Mouse (Mus musculus) embryo, embryonic 10 days (tissue): ENCODE measurements around the gene Nkx2-3.

Experiments
- DNase-seq: peaks from one replicate; pipeline ENCODE4 v3.0.0-alpha.2; 2015; ENCODE audit warnings: low spot score

Nkx2-3 gene

GRCm38 (mm10) chr19:43618505-43619030 lies 6.4 kb downstream of the Nkx2-3 start:
- no peak for DNase-seq

GRCm38 (mm10) chr19:43619916-43620479 lies 7.9 kb downstream of the Nkx2-3 start:
- DNase-seq: no peak

- peak; percentile 61 for DNase-seq
Observed at GRCm38 (mm10) chr19:43623913-43624312, 11.8 kb downstream of the Nkx2-3 start.

GRCm38 (mm10) chr19:43626160-43626559 lies 14.0 kb downstream of the Nkx2-3 start:
- no peak for DNase-seq

- DNase-seq: no peak
Observed at GRCm38 (mm10) chr19:43627345-43627744, 15.2 kb downstream of the Nkx2-3 start.

- no peak for DNase-seq
Observed at GRCm38 (mm10) chr19:43629088-43629487, 17.0 kb downstream of the Nkx2-3 start.

- DNase-seq: peak; percentile 93
Observed at GRCm38 (mm10) chr19:43630466-43631251, 18.5 kb downstream of the Nkx2-3 start.

GRCm38 (mm10) chr19:43641833-43642232 lies 29.7 kb downstream of the Nkx2-3 start:
- no peak for DNase-seq

- no peak for DNase-seq
Observed at GRCm38 (mm10) chr19:43642843-43643242, 30.7 kb downstream of the Nkx2-3 start.

GRCm38 (mm10) chr19:43645508-43645907 lies 33.4 kb downstream of the Nkx2-3 start:
- no peak for DNase-seq

- DNase-seq: no peak
Observed at GRCm38 (mm10) chr19:43646852-43647251, 34.7 kb downstream of the Nkx2-3 start.

- DNase-seq: no peak
Observed at GRCm38 (mm10) chr19:43647261-43647660, 35.1 kb downstream of the Nkx2-3 start.

GRCm38 (mm10) chr19:43648343-43648742 lies 36.2 kb downstream of the Nkx2-3 start:
- DNase-seq: no peak

GRCm38 (mm10) chr19:43651241-43651785 lies 39.2 kb downstream of the Nkx2-3 start:
- DNase-seq: no peak

GRCm38 (mm10) chr19:43655735-43656492 lies 43.8 kb downstream of the Nkx2-3 start:
- peak; percentile 86 for DNase-seq

GRCm38 (mm10) chr19:43659632-43660031 lies 47.5 kb downstream of the Nkx2-3 start:
- DNase-seq: no peak

GRCm38 (mm10) chr19:43660774-43661173 lies 48.6 kb downstream of the Nkx2-3 start:
- no peak for DNase-seq

- peak; percentile 75 for DNase-seq
Observed at GRCm38 (mm10) chr19:43662176-43662967, 50.2 kb downstream of the Nkx2-3 start.

GRCm38 (mm10) chr19:43663471-43663870 lies 51.3 kb downstream of the Nkx2-3 start:
- no peak for DNase-seq
